Mouse (Mus musculus) heart, postnatal 0 days (tissue): Measurements from ENCODE around the gene Cuta.
A peak's percentile ranks its signal among the peaks of the same experiment; 100 is the strongest.

ENCODE experiments used
- CTCF ChIP-seq: IDR thresholded peaks from 2 replicates; pipeline ENCODE4 v1.5.1; 2016; ENCODE audit warnings: antibody characterized with exemption, control low read depth, low read depth
- EP300 ChIP-seq: IDR thresholded peaks from 2 replicates; pipeline ENCODE4 v1.6.1; 2016; ENCODE audit warnings: antibody characterized with exemption, low read depth

- no peak for TF ChIP-seq EP300
- TF ChIP-seq CTCF: peak; percentile 40
These were observed 9.7 kb upstream of the Cuta start for GRCm38 (mm10) chr17:26949051-26949577.
